Mouse (Mus musculus) small intestine, adult 2 months (tissue): Measurements from ENCODE around the gene Ckap2l.

Experiments
- CTCF ChIP-seq: fragments of 200-500 bp; IDR thresholded peaks from 2 replicates; pipeline ENCODE4 v1.5.1; 2012; ENCODE audit warnings: low read depth, mild to moderate bottlenecking, control low read depth, inconsistent platforms, low read length, moderate library complexity, mixed read lengths; ENCODE audit not compliant: insufficient replicate concordance, insufficient read length; ENCODE audit errors: extremely low read depth
- POLR2A ChIP-seq: fragments of 200-500 bp; IDR thresholded peaks from 2 replicates; pipeline ENCODE4 v1.6.1; 2012; ENCODE audit warnings: low read depth, mild to moderate bottlenecking, control low read depth, inconsistent platforms, low read length, moderate library complexity

DNA sequence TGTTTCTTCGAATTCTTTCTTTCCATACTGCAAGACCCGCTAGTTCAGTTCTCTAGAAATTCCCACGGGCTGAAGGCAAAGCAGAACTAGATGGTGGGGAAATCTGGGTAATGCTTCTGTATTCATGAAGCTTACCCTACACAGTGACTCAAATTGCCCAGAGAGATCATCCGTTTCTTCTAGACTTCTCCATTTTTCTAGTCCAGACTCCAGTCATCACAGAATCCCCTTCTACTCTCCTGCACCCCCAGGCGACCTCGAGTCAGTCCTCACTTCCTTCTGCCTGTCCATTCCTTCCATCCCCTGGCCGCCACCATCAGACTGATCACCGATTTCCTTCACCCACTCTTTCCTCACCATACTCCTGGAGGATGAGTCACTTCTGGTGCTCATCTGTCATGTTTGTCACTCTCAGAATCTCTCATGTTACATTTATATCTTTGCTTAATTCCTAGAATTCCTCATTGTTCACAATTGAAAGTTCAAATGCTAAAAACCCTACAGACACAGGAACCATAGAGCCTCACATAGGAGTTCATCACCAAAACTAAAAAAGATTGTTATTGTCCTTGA is 23.1 kb upstream of the Ckap2l start:
- TF ChIP-seq CTCF (no peak), POLR2A (no peak)
